Comparison of ENCODE assay signal across 10 mouse cellular contexts in the genomic region with DNA sequence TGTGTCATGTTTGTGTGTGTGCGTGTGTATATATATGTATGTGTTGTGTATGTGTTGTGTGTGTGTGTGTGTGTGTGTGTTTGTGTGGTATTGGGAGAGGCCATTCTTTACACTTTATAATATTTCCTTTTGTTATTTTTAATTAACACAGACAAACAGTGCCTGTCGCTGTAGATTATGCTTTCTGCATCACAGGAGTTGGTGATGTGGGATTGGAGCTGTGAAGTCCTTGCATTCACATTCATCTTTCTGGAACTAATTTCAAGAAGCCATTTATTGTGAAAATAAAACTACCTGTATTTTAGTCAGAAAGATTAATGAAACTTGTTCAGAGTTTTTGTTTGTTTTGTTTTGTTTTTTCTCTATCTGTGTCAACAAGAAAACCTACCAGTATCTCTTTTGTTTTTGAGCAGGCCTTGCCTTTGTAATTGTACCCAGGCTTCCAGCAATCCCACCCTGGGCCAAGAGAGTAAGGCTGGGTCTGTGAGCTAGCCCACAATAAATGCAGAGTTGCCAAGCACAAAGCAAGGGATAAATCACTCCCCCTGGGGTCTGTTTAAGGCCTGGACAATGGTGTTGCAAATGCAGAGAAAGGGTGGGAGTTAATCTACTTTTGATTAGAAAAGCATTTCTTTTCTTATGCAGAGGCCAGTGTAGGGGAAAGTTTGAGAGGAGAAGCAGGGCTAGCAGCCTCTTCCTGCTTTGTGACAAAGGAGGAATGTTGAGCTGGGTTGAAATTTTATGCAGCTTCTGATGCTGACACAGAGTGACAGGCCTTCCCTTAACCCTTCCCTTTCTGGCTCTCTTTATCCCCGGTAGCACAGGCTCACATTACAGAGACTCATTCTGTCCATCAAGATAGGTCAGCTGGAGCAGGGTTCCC.
A peak's percentile ranks its signal among the peaks of the same experiment; 100 is the strongest.
DNase-seq lines count a peak whose midpoint lies in the region; ATAC-seq and TF ChIP-seq lines count a peak whose summit lies in the region.
"Had no signal": no experiment of that assay in that cellular context is flagged by ENCODE, and none has a peak within 500 bp of the region (broad histone marks: within the 10 kb centered on the region; RNA-seq: fewer than 3 reads in every experiment).

No protein-coding gene starts in this region.

- DNase-seq in liver, postnatal 0 days: no peak
- DNase-seq in embryonic facial prominence, embryonic 10.5 days (ENCODE audit: low spot score): peak; percentile 68
- DNase-seq in retina, embryonic 14.5 days (ENCODE audit: low spot score): peak; percentile 88
- no peak for DNase-seq in frontal cortex, postnatal 14 days (ENCODE audit: low spot score in 2 of 2)
- no peak for DNase-seq in liver
- DNase-seq: cerebellum, adult 8-10 months; thymus, postnatal 4 days had no signal

- H3K9ac ChIP-seq in liver, postnatal 0 days (replicated peaks): no peak overlapping the region
- no peak overlapping the region for H3K9ac ChIP-seq in liver, embryonic 12.5 days
- H3K9ac ChIP-seq in hindbrain, embryonic 15.5 days: no peak overlapping the region

- H3K9me3 ChIP-seq in liver, postnatal 0 days (ENCODE audit: low read length): no peaks in the 10 kb centered on the region
- no peaks in the 10 kb centered on the region for H3K9me3 ChIP-seq in liver, embryonic 12.5 days (replicated peaks)
- no peaks in the 10 kb centered on the region for H3K9me3 ChIP-seq in embryonic facial prominence, embryonic 10.5 days
- no peaks in the 10 kb centered on the region for H3K9me3 ChIP-seq in hindbrain, embryonic 15.5 days

- H3K27ac ChIP-seq in liver, postnatal 0 days (ENCODE audit: low read depth): peak overlapping the region; percentile 16; the same call in 1 of the 2 replicates
- no peak overlapping the region for H3K27ac ChIP-seq in liver, embryonic 12.5 days
- H3K27ac ChIP-seq in embryonic facial prominence, embryonic 10.5 days (replicated peaks): peak overlapping the region; percentile 86
- H3K27ac ChIP-seq in hindbrain, embryonic 15.5 days (replicated peaks): peak overlapping the region; percentile 53

- H3K4me1 ChIP-seq in liver, postnatal 0 days (ENCODE audit: insufficient read depth): no peaks in the 10 kb centered on the region
- H3K4me1 ChIP-seq in liver, embryonic 12.5 days: no peaks in the 10 kb centered on the region
- H3K4me1 ChIP-seq in embryonic facial prominence, embryonic 10.5 days: peaks cover 35% of the 10 kb centered on the region
- peaks cover 5% of the 10 kb centered on the region; the same call in 1 of the 2 replicates for H3K4me1 ChIP-seq in hindbrain, embryonic 15.5 days (replicated peaks)

- H3K27me3 ChIP-seq in liver, postnatal 0 days (ENCODE audit: insufficient read depth, low read length): no peaks in the 10 kb centered on the region
- H3K27me3 ChIP-seq in liver, embryonic 12.5 days (replicated peaks): no peaks in the 10 kb centered on the region
- no peaks in the 10 kb centered on the region for H3K27me3 ChIP-seq in embryonic facial prominence, embryonic 10.5 days (replicated peaks; ENCODE audit: low read depth, poor library complexity, severe bottlenecking)
- H3K27me3 ChIP-seq in hindbrain, embryonic 15.5 days: no peaks in the 10 kb centered on the region

- no peak for ATAC-seq in liver, postnatal 0 days
- ATAC-seq in liver, embryonic 12.5 days: no peak
- ATAC-seq in hindbrain, embryonic 15.5 days (ENCODE audit: low FRiP score, low read depth): no peak
- ATAC-seq in erythroid progenitor cell, adult 5-6 weeks (replicated peaks; ENCODE audit: low FRiP score, poor library complexity, severe bottlenecking): no peak

- no peak for TF ChIP-seq CTCF in liver, postnatal 0 days (IDR thresholded peaks at IDR 0.05; ENCODE audit: low read depth)

- WGBS in liver, postnatal 0 days (ENCODE audit: insufficient replicate concordance): 60% methylated on average over 3 of the region's 3 CpGs
- 44% methylated on average over 3 of the region's 3 CpGs for WGBS in liver, embryonic 12.5 days (ENCODE audit: insufficient replicate concordance)
- 37% methylated on average over 3 of the region's 3 CpGs for WGBS in embryonic facial prominence, embryonic 10.5 days
- WGBS in hindbrain, embryonic 15.5 days: 37% methylated on average over 3 of the region's 3 CpGs

- no peak overlapping the region for H3K4me3 ChIP-seq in liver, postnatal 0 days (ENCODE audit: low read depth, low read length)
- H3K4me3 ChIP-seq in liver, embryonic 12.5 days: no peak overlapping the region
- H3K4me3 ChIP-seq in embryonic facial prominence, embryonic 10.5 days: no peak overlapping the region
- H3K4me3 ChIP-seq in hindbrain, embryonic 15.5 days: no peak overlapping the region

- no peak for TF ChIP-seq EP300 in liver, postnatal 0 days (IDR thresholded peaks at IDR 0.05; ENCODE audit: low read depth)

- H3K4me2 ChIP-seq in liver, postnatal 0 days (ENCODE audit: low read depth, low read length): no peak overlapping the region
- H3K4me2 ChIP-seq in liver, embryonic 12.5 days: no peak overlapping the region
- no peak overlapping the region for H3K4me2 ChIP-seq in hindbrain, embryonic 15.5 days

- H3K36me3 ChIP-seq in liver, postnatal 0 days (replicated peaks; ENCODE audit: insufficient read depth, low read length): no peaks in the 10 kb centered on the region
- no peaks in the 10 kb centered on the region for H3K36me3 ChIP-seq in liver, embryonic 12.5 days
- no peaks in the 10 kb centered on the region for H3K36me3 ChIP-seq in embryonic facial prominence, embryonic 10.5 days (replicated peaks)
- H3K36me3 ChIP-seq in hindbrain, embryonic 15.5 days: no peaks in the 10 kb centered on the region

Comparison
In these comparisons a context has a peak if more than half of its experiments do, and no peak if none do; other contexts are left out.
1. DNase-seq: peak in embryonic facial prominence, embryonic 10.5 days (single experiment) and retina, embryonic 14.5 days (single experiment); none in liver, postnatal 0 days (single experiment), frontal cortex, postnatal 14 days (0 of 2) and liver (single experiment).